Mouse (Mus musculus) intestine, embryonic 16.5 days (tissue): ENCODE results near the gene Adcy2. TPM values are rescaled to one million over a fixed set of nuclear protein-coding genes. Genes with fewer than 3 reads are reported as not detected.

Source experiments
- ATAC-seq: fragments of 200-750 bp; cut with Nextera tagmentation; 2 replicates; pipeline ENCODE4 v1.8.0; 2017; ENCODE audit warnings: moderate TSS enrichment, moderate library complexity
- H3K27ac ChIP-seq: fragments of 300-500 bp; sonication (generic); 2 replicates; pipeline ENCODE4 v1.5.1; 2014; ENCODE audit warnings: mild to moderate bottlenecking, low read length
- H3K27me3 ChIP-seq: fragments of 300-500 bp; sonication (generic); replicated peaks from 2 replicates; pipeline ENCODE4 v1.6.1; 2014; ENCODE audit warnings: low read length, control low read depth, mixed read lengths; ENCODE audit not compliant: control insufficient read depth, insufficient read depth
- H3K36me3 ChIP-seq: fragments of 300-500 bp; sonication (generic); 2 replicates; pipeline ENCODE4 v1.6.1; 2014; ENCODE audit warnings: low read length, control low read depth; ENCODE audit not compliant: control insufficient read depth, insufficient read depth
- H3K4me1 ChIP-seq: fragments of 300-500 bp; sonication (generic); 2 replicates; pipeline ENCODE4 v1.6.1; 2014; ENCODE audit warnings: low read length, control low read depth, mixed read lengths; ENCODE audit not compliant: control insufficient read depth, insufficient read depth
- H3K4me2 ChIP-seq: fragments of 300-500 bp; sonication (generic); 2 replicates; pipeline ENCODE4 v1.6.1; 2014; ENCODE audit warnings: low read depth, low read length, control low read depth
- H3K4me3 ChIP-seq: fragments of 300-500 bp; sonication (generic); 2 replicates; pipeline ENCODE4 v1.5.1; 2014; ENCODE audit warnings: mild to moderate bottlenecking, low read length
- H3K9ac ChIP-seq: fragments of 300-500 bp; sonication (generic); 2 replicates; pipeline ENCODE4 v1.6.1; 2014; ENCODE audit warnings: low read depth, low read length
- H3K9me3 ChIP-seq: fragments of 300-500 bp; sonication (generic); 2 replicates; pipeline ENCODE4 v1.6.1; 2016; ENCODE audit warnings: low read length, control low read depth; ENCODE audit not compliant: control insufficient read depth
- WGBS: fragments of 180-500 bp; shearing (Covaris S2); extraction: QIAGEN DNeasy Blood & Tissue Kit; methylation state at CpG from one replicate; pipeline ENCODE4 v1.1.7; 2014; 5-methylcytosine and 5-hydroxymethylcytosine counted together
- polyA plus RNA-seq: library from polyadenylated mRNA; unstranded; fragments of >200 nt; fragmentation: Nextera tagmentation; extraction: Ambion mirVana; gene quantifications from 2 replicates; pipeline ENCODE4 v1.2.1, GENCODE M21; 2015

Gene Adcy2
- polyA plus RNA-seq, 1 experiment from 2014 or later = 1.1 TPM

- no peak overlapping the region for H3K9ac ChIP-seq
- H3K36me3 ChIP-seq = no peaks in the 10 kb centered on the region
- H3K9me3 ChIP-seq = no peaks in the 10 kb centered on the region
- 84% methylated on average over 8 of the region's 8 CpGs for WGBS
- ATAC-seq = no peak
- H3K4me1 ChIP-seq = no peaks in the 10 kb centered on the region
- H3K27ac ChIP-seq = no peak overlapping the region
- H3K27me3 ChIP-seq = no peaks in the 10 kb centered on the region
- no peak overlapping the region for H3K4me3 ChIP-seq
- no peak overlapping the region for H3K4me2 ChIP-seq
Measured at GRCm38 (mm10) chr13:68765896-68766578, 233.3 kb downstream of the Adcy2 start.

- Histone ChIP-seq H3K9ac (no peak overlapping the region), H3K27me3 (no peaks in the 10 kb centered on the region), H3K27ac (no peak overlapping the region), H3K9me3 (no peaks in the 10 kb centered on the region), H3K36me3 (no peaks in the 10 kb centered on the region), H3K4me1 (no peaks in the 10 kb centered on the region), H3K4me3 (no peak overlapping the region), H3K4me2 (no peak overlapping the region)
- 76% methylated on average over 3 of the region's 3 CpGs for WGBS
- ATAC-seq = no peak
Measured at GRCm38 (mm10) chr13:68764614-68765013, 234.7 kb downstream of the Adcy2 start.

GRCm38 (mm10) chr13:68749801-68750200, 249.5 kb downstream of the Adcy2 start:
- Histone ChIP-seq H3K4me1 (no peaks in the 10 kb centered on the region), H3K4me2 (no peak overlapping the region)

GRCm38 (mm10) chr13:68749370-68749769, 250.0 kb downstream of the Adcy2 start:
- no peak overlapping the region for H3K27ac ChIP-seq
- H3K4me2 ChIP-seq = no peak overlapping the region
- H3K9me3 ChIP-seq = no peaks in the 10 kb centered on the region
- ATAC-seq = no peak
- no peaks in the 10 kb centered on the region for H3K4me1 ChIP-seq
- no peak overlapping the region for H3K9ac ChIP-seq
- no peak overlapping the region for H3K4me3 ChIP-seq
- no peaks in the 10 kb centered on the region for H3K27me3 ChIP-seq
- no peaks in the 10 kb centered on the region for H3K36me3 ChIP-seq
- 92% methylated on average over 2 of the region's 2 CpGs for WGBS

More at GRCm38 (mm10) chr13:68749801-68750200, 249.5 kb downstream of the Adcy2 start:
- Histone ChIP-seq H3K27ac (no peak overlapping the region), H3K27me3 (no peaks in the 10 kb centered on the region), H3K9me3 (no peaks in the 10 kb centered on the region), H3K9ac (no peak overlapping the region), H3K4me3 (no peak overlapping the region), H3K36me3 (no peaks in the 10 kb centered on the region)
- WGBS = 57% methylated on average over 9 of the region's 9 CpGs
- no peak for ATAC-seq

- no peaks in the 10 kb centered on the region for H3K9me3 ChIP-seq
- 86% methylated on average over 5 of the region's 5 CpGs for WGBS
- no peak overlapping the region for H3K4me3 ChIP-seq
- H3K4me1 ChIP-seq = no peaks in the 10 kb centered on the region
- H3K4me2 ChIP-seq = no peak overlapping the region
- H3K27ac ChIP-seq = no peak overlapping the region
- H3K9ac ChIP-seq = no peak overlapping the region
- no peaks in the 10 kb centered on the region for H3K27me3 ChIP-seq
- no peaks in the 10 kb centered on the region for H3K36me3 ChIP-seq
- no peak for ATAC-seq
Measured at GRCm38 (mm10) chr13:68745426-68745825, 253.9 kb downstream of the Adcy2 start.

- Histone ChIP-seq H3K9ac (no peak overlapping the region), H3K27ac (no peak overlapping the region), H3K9me3 (no peaks in the 10 kb centered on the region), H3K36me3 (no peaks in the 10 kb centered on the region), H3K27me3 (no peaks in the 10 kb centered on the region), H3K4me1 (no peaks in the 10 kb centered on the region), H3K4me3 (no peak overlapping the region), H3K4me2 (no peak overlapping the region)
- no peak for ATAC-seq
Measured at GRCm38 (mm10) chr13:68712661-68713060, 286.7 kb downstream of the Adcy2 start.

GRCm38 (mm10) chr13:68707296-68707747, 292.0 kb downstream of the Adcy2 start:
- ATAC-seq = no peak
- WGBS = 81% methylated on average over 6 of the region's 6 CpGs
- H3K9me3 ChIP-seq = no peaks in the 10 kb centered on the region

GRCm38 (mm10) chr13:68684919-68685318, 314.4 kb downstream of the Adcy2 start:
- Histone ChIP-seq H3K9me3 (no peaks in the 10 kb centered on the region), H3K36me3 (no peaks in the 10 kb centered on the region), H3K4me2 (no peak overlapping the region), H3K27ac (no peak overlapping the region), H3K4me3 (no peak overlapping the region), H3K27me3 (no peaks in the 10 kb centered on the region), H3K4me1 (no peaks in the 10 kb centered on the region), H3K9ac (no peak overlapping the region)
- WGBS = 79% methylated on average over 2 of the region's 2 CpGs
- ATAC-seq = no peak

More at GRCm38 (mm10) chr13:68707296-68707747, 292.0 kb downstream of the Adcy2 start:
- Histone ChIP-seq H3K4me1 (no peaks in the 10 kb centered on the region), H3K4me3 (no peak overlapping the region), H3K4me2 (no peak overlapping the region), H3K9ac (no peak overlapping the region), H3K36me3 (no peaks in the 10 kb centered on the region), H3K27ac (no peak overlapping the region), H3K27me3 (no peaks in the 10 kb centered on the region)

GRCm38 (mm10) chr13:68680429-68680828, 318.9 kb downstream of the Adcy2 start:
- Histone ChIP-seq H3K9me3 (no peaks in the 10 kb centered on the region), H3K9ac (no peak overlapping the region), H3K27me3 (no peaks in the 10 kb centered on the region), H3K4me2 (no peak overlapping the region), H3K27ac (no peak overlapping the region), H3K36me3 (no peaks in the 10 kb centered on the region), H3K4me1 (no peaks in the 10 kb centered on the region), H3K4me3 (no peak overlapping the region)
- no peak for ATAC-seq
- 63% methylated on average over 1 of the region's 1 CpGs for WGBS

GRCm38 (mm10) chr13:68642786-68643185, 356.6 kb downstream of the Adcy2 start:
- ATAC-seq = no peak
- Histone ChIP-seq H3K4me3 (no peak overlapping the region), H3K27me3 (no peaks in the 10 kb centered on the region), H3K27ac (no peak overlapping the region), H3K9me3 (no peaks in the 10 kb centered on the region), H3K4me2 (no peak overlapping the region), H3K9ac (no peak overlapping the region), H3K4me1 (no peaks in the 10 kb centered on the region), H3K36me3 (no peaks in the 10 kb centered on the region)
- WGBS = 91% methylated on average over 1 of the region's 1 CpGs
